Mouse (Mus musculus): ENCODE measurements around the gene Galnt11.

- TF ChIP-seq POLR2A (IDR thresholded peaks at IDR 0.05; ENCODE audit: insufficient read length, low read depth) (no peak), TCF12 (IDR thresholded peaks at IDR 0.05; ENCODE audit: insufficient read depth, poor library complexity, severe bottlenecking) (no peak), MYOG (IDR thresholded peaks at IDR 0.05; ENCODE audit: control insufficient read depth in 1 of 3, insufficient read depth in 1 of 3, insufficient read length in 2 of 3, low read depth in 2 of 3) (no peak), MYOD1 (IDR thresholded peaks at IDR 0.05; ENCODE audit: control insufficient read depth in 1 of 3, insufficient read length in 2 of 3, low read depth in 2 of 3) (no peak), USF1 (IDR thresholded peaks at IDR 0.05; ENCODE audit: low read depth) (no peak), POLR2AphosphoS2 (IDR thresholded peaks at IDR 0.05; ENCODE audit: insufficient read length, low read depth) (no peak), E2F4 (IDR thresholded peaks at IDR 0.05; ENCODE audit: insufficient read depth) (no peak), REST (IDR thresholded peaks at IDR 0.05; ENCODE audit: insufficient read depth, insufficient read length) (no peak), CEBPB (IDR thresholded peaks at IDR 0.05; ENCODE audit: insufficient read depth, poor library complexity, severe bottlenecking) (peak; percentile 85), MAX (IDR thresholded peaks at IDR 0.05; ENCODE audit: low read depth) (no peak), SRF (IDR thresholded peaks at IDR 0.05; ENCODE audit: control insufficient read depth, insufficient read length, low read depth) (no peak), TCF3 (IDR thresholded peaks at IDR 0.05; ENCODE audit: insufficient read length, low read depth) (no peak)
These were observed 34.0 kb upstream of the Galnt11 start for GRCm38 (mm10) chr5:25187727-25188126.
